ENCODE assay signal across 18 mouse cellular contexts in the genomic region with DNA sequence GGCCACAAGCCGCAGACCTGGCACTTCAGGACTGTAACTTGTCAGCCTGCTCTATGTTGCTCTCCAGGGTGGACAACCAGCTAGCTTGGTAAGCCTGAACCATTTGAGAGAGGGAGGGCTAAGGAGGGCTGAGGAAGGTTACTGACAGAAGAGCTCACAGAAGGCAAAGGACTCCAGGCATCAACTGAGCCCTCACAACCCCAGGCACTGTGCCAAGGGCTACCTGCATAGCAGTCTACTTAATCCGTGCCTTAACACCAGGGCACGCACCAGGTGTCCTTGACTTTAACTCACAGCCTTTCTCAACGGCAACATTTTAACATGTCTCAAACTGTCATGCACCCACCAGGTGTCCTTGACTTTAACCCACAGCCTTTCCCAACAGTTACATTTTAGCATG. TPM values are rescaled to one million over a fixed set of nuclear protein-coding genes. Genes with fewer than 3 reads are reported as not detected.
"Had no signal": no experiment of that assay in that cellular context is flagged by ENCODE, and none has a peak within 500 bp of the region (broad histone marks: within the 10 kb centered on the region; RNA-seq: fewer than 3 reads in every experiment).

No protein-coding gene starts in this region.

- DNase-seq: kidney, adult 8-10 months; kidney, postnatal 25 days; layer of hippocampus, adult 9-11 months; layer of hippocampus, postnatal 36 days; lung, postnatal 14 days; retina, postnatal 1 day; thymus, postnatal 4 days had no signal

- H3K4me2 ChIP-seq: limb, embryonic 15.5 days; liver, embryonic 12.5 days; lung, embryonic 15.5 days; midbrain, embryonic 11.5 days; midbrain, embryonic 15.5 days; neural tube, embryonic 13.5 days; stomach, embryonic 15.5 days had no signal

- H3K9me3 ChIP-seq: limb, embryonic 15.5 days; liver, embryonic 12.5 days; lung, embryonic 15.5 days; midbrain, embryonic 15.5 days; neural tube, embryonic 13.5 days; stomach, embryonic 15.5 days had no signal

- H3K27me3 ChIP-seq: limb, embryonic 15.5 days; liver, embryonic 12.5 days; lung, embryonic 15.5 days; megakaryocyte, embryonic 14.5 days; midbrain, embryonic 15.5 days; neural tube, embryonic 13.5 days; stomach, embryonic 15.5 days had no signal

- H3K36me3 ChIP-seq: limb, embryonic 15.5 days; liver, embryonic 12.5 days; lung, embryonic 15.5 days; midbrain, embryonic 15.5 days; neural tube, embryonic 13.5 days; stomach, embryonic 15.5 days had no signal

- H3K4me3 ChIP-seq: limb, embryonic 15.5 days; liver, embryonic 12.5 days; lung, embryonic 15.5 days; megakaryocyte, embryonic 14.5 days; midbrain, embryonic 15.5 days; neural tube, embryonic 13.5 days; stomach, embryonic 15.5 days had no signal

- H3K9ac ChIP-seq: limb, embryonic 15.5 days; liver, embryonic 12.5 days; lung, embryonic 15.5 days; midbrain, embryonic 15.5 days; neural tube, embryonic 13.5 days; stomach, embryonic 15.5 days had no signal

- ATAC-seq: liver, embryonic 12.5 days; midbrain, embryonic 15.5 days had no signal

- H3K27ac ChIP-seq: limb, embryonic 15.5 days; liver, embryonic 12.5 days; lung, embryonic 15.5 days; macrophage; midbrain, embryonic 15.5 days; neural tube, embryonic 13.5 days; stomach, embryonic 15.5 days had no signal

- H3K4me1 ChIP-seq: limb, embryonic 15.5 days; liver, embryonic 12.5 days; lung, embryonic 15.5 days; megakaryocyte, embryonic 14.5 days; midbrain, embryonic 15.5 days; neural tube, embryonic 13.5 days; stomach, embryonic 15.5 days had no signal

RNA-seq across cellular contexts. Expression of gene Kcnk12, which starts 37.5 kb away (rescaled TPM):
- total RNA-seq: monocyte, adult 5-6 weeks had no signal
- polyA plus RNA-seq: kidney, embryonic 16.5 days; limb, embryonic 15.5 days; macrophage had no signal
